Mouse (Mus musculus): Measurements from ENCODE around the gene Ice1. TPM values are rescaled to one million over a fixed set of nuclear protein-coding genes. Genes with fewer than 3 reads are reported as not detected.

Ice1 gene
- polyA plus RNA-seq, 1 experiment from 2014 or later: 15.8 TPM

DNA sequence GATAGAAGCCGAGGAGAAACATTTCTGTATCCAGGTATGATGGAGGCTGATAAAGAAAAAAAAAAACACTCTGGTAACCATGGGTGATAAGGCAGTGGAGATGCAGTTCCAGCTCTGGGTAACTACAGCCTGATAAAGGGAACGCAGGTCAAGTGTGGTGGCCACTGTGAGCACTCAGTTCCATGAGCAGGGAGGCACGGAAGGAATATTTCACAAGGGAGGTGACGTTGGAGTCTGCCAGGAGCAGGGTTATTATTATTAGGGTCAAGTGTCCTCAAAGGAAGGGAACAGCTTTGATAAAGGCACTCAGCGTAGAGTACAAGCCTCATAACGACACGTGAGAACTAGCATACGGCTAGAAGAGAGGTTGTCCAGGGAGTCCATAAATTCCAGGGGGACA lies 18.9 kb upstream of the Ice1 start:
- no peak for ATAC-seq (ENCODE audit: insufficient read depth, low FRiP score, low read depth)
- Histone ChIP-seq H3K9ac (no peak overlapping the region), H3K9me3 (no peaks in the 10 kb centered on the region), H3K36me3 (no peaks in the 10 kb centered on the region), H3K4me2 (no peak overlapping the region), H3K27me3 (replicated peaks) (no peaks in the 10 kb centered on the region), H3K4me3 (replicated peaks) (no peak overlapping the region), H3K4me1 (no peaks in the 10 kb centered on the region; the same call in 1 of the 2 replicates), H3K27ac (no peak overlapping the region)
- 53% methylated on average over 8 of the region's 8 CpGs for WGBS

DNA sequence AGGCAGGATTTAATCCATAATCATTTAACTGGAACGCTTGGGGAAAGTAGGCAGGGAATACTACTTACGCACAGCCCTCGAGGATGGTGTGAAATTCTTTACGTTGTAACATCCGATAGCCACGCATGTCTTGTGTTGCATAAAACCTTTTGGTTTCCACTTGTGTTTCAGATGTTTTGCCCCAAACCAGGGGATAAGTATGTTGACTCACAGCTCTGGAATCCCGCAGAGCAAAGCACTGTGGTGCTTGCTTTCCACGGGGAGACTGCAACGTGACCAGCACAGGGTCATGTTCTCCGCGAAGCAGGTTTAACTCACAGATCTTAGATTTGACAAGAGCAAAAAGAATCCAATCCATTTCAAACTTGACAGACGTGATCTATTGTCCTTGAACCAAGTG lies 18.1 kb upstream of the Ice1 start:
- Histone ChIP-seq H3K36me3 (no peaks in the 10 kb centered on the region), H3K4me3 (replicated peaks) (no peak overlapping the region), H3K27me3 (replicated peaks) (no peaks in the 10 kb centered on the region), H3K4me1 (no peaks in the 10 kb centered on the region; the same call in 1 of the 2 replicates), H3K9me3 (no peaks in the 10 kb centered on the region), H3K4me2 (no peak overlapping the region), H3K9ac (no peak overlapping the region), H3K27ac (no peak overlapping the region)
- no peak for ATAC-seq (ENCODE audit: insufficient read depth, low FRiP score, low read depth)
- 59% methylated on average over 12 of the region's 12 CpGs for WGBS

DNA sequence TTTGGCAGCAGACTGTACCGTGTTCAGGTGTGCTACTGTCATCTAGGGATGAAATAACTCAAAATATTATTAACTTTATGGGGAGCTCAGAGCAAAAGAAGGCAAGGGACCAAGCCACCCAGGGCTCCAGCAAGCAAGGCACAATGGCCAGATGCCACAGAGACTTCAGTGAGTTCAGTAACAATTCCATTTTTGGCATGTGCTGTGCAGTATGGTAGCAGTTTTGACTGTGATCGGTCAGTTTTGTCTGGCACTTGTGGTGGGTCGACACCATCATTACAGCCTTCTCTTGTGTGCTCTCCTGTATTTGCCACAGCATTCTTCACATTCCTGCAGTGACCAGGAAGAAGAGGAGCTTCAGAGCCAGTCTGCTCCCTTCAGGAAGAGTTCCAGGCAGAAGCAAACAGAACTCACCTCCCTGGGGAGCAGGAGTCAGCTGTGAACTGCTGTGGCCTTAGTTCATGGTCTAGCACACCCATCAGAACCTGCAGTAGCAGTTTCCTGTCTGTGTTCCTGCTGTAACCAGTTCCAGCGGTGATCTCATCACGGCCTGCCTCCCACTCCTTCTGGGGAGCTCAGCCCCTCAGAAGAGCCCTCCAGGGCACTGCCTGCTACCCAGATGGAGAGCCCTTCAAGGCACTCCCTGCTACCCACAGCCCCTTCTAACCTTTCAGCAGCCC lies 16.8 kb upstream of the Ice1 start:
- H3K4me3 ChIP-seq (replicated peaks): no peak overlapping the region
- peak overlapping the region; percentile 40; the same call in 1 of the 2 replicates for H3K27ac ChIP-seq
- H3K9ac ChIP-seq: no peak overlapping the region
- no peak overlapping the region for H3K4me2 ChIP-seq
- H3K27me3 ChIP-seq (replicated peaks): no peaks in the 10 kb centered on the region
- H3K36me3 ChIP-seq: no peaks in the 10 kb centered on the region
- no peaks in the 10 kb centered on the region for H3K9me3 ChIP-seq
- peak; percentile 44; the same call in 1 of the 2 replicates for ATAC-seq (ENCODE audit: insufficient read depth, low FRiP score, low read depth)
- no peaks in the 10 kb centered on the region; the same call in 1 of the 2 replicates for H3K4me1 ChIP-seq
- 43% methylated on average over 5 of the region's 5 CpGs for WGBS

DNA sequence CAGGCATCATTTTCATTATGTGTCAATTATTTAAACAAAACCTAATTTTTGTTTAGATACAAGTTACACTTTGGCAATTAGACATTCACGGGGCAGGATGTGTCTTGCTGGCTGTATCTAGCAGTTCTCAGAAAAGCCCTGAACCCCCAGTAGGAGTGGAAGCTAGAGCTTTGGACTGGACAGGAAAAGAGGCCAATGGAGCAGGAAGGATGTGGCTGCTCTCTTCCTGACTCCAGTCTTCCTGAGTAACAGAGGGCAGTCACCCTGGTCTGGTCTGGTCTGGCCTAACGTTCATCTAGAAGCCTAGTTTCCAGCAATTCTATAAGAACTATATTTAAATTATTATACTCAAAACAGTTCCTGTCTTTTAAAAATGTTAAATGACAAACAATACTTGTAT lies 16.0 kb upstream of the Ice1 start:
- Histone ChIP-seq H3K36me3 (no peaks in the 10 kb centered on the region), H3K27me3 (replicated peaks) (no peaks in the 10 kb centered on the region), H3K4me2 (no peak overlapping the region), H3K4me1 (no peaks in the 10 kb centered on the region; the same call in 1 of the 2 replicates), H3K9ac (no peak overlapping the region), H3K27ac (no peak overlapping the region), H3K4me3 (replicated peaks) (no peak overlapping the region), H3K9me3 (no peaks in the 10 kb centered on the region)
- no peak for ATAC-seq (ENCODE audit: insufficient read depth, low FRiP score, low read depth)
- WGBS: 59% methylated on average over 2 of the region's 2 CpGs

DNA sequence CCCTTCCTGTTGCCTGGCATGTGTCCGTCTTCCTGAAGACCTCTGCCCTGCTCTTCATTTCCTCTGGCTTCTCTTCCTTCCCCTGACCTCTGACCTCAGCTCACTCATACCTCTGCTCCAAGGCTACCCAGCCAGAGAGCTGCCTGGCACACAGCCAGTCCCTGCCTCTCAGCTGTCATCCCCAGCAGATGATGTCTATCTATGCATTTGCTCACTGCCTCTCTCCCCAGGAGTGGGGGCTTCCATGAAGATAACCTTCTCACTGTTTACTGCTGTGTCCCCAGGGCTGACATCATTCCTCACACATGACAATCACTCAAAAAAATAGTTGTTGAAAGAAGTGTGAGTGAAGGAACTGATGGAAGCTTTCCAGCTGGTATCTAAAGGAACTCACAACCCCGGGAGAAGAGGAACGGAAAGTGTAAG lies 12.6 kb upstream of the Ice1 start:
- no peaks in the 10 kb centered on the region; the same call in 1 of the 2 replicates for H3K4me1 ChIP-seq
- no peak overlapping the region for H3K4me3 ChIP-seq (replicated peaks)
- H3K4me2 ChIP-seq: no peak overlapping the region
- WGBS: 42% methylated on average over 3 of the region's 3 CpGs
- no peak overlapping the region for H3K27ac ChIP-seq
- no peak for ATAC-seq (ENCODE audit: insufficient read depth, low FRiP score, low read depth)
- no peak overlapping the region for H3K9ac ChIP-seq
- no peaks in the 10 kb centered on the region for H3K36me3 ChIP-seq
- H3K27me3 ChIP-seq (replicated peaks): no peaks in the 10 kb centered on the region
- no peaks in the 10 kb centered on the region for H3K9me3 ChIP-seq

DNA sequence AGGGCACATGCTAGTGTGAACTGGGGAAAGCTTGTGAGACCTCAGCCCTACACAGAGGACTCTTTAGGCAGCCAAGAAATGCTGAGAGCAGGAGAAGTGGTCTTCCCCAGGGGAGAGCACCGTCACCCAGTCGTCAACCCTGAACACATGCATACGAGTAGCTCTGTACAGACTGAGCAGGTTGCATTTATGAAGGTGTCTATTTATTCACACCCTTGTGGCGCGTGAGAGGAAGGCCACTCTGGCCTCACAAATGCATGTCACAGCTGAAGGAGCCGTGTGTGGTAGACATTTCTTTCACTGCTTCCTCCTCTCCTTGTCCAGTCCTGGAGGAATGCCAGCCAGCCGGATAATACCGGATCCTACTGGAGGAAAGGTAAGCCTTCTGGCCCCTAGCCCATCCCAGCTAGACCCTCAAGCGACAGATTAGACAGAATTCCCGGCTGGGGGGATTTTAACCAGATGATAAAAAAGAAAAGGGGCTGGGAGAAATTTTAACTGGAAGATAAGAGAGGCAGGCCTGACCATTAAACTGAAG lies 8.6 kb upstream of the Ice1 start:
- no peak overlapping the region for H3K27ac ChIP-seq
- peak; percentile 51 for ATAC-seq (ENCODE audit: insufficient read depth, low FRiP score, low read depth)

DNA sequence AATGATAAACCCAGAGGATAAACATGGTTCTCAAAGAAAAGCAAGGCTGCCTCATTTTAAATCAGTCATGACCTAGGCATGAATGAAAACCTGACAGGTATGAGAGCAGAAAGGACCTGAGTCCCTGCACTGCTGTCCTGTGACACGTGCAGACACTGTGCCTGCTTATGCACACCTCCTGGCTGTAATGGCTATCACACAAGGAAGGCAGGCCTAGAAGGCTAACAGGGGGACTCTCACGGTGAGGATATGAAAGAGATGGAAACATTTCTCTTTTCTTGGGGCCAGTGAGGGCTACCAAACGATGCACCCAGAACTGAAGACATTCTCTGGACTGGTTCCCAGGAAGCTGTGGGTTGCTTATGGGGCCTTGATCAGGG lies 6.6 kb upstream of the Ice1 start:
- Histone ChIP-seq H3K9me3 (no peaks in the 10 kb centered on the region), H3K9ac (no peak overlapping the region), H3K27ac (no peak overlapping the region), H3K4me3 (replicated peaks) (no peak overlapping the region), H3K4me1 (no peaks in the 10 kb centered on the region), H3K27me3 (replicated peaks) (no peaks in the 10 kb centered on the region), H3K36me3 (no peaks in the 10 kb centered on the region), H3K4me2 (no peak overlapping the region)
- 49% methylated on average over 3 of the region's 3 CpGs for WGBS
- ATAC-seq (ENCODE audit: insufficient read depth, low FRiP score, low read depth): no peak

More for the DNA sequence above, 8.6 kb upstream of the Ice1 start:
- no peak overlapping the region for H3K9ac ChIP-seq
- no peak overlapping the region for H3K4me3 ChIP-seq (replicated peaks)
- H3K4me1 ChIP-seq: no peaks in the 10 kb centered on the region
- H3K36me3 ChIP-seq: no peaks in the 10 kb centered on the region
- WGBS: 51% methylated on average over 10 of the region's 10 CpGs
- no peaks in the 10 kb centered on the region for H3K27me3 ChIP-seq (replicated peaks)
- H3K4me2 ChIP-seq: no peak overlapping the region
- no peaks in the 10 kb centered on the region for H3K9me3 ChIP-seq

DNA sequence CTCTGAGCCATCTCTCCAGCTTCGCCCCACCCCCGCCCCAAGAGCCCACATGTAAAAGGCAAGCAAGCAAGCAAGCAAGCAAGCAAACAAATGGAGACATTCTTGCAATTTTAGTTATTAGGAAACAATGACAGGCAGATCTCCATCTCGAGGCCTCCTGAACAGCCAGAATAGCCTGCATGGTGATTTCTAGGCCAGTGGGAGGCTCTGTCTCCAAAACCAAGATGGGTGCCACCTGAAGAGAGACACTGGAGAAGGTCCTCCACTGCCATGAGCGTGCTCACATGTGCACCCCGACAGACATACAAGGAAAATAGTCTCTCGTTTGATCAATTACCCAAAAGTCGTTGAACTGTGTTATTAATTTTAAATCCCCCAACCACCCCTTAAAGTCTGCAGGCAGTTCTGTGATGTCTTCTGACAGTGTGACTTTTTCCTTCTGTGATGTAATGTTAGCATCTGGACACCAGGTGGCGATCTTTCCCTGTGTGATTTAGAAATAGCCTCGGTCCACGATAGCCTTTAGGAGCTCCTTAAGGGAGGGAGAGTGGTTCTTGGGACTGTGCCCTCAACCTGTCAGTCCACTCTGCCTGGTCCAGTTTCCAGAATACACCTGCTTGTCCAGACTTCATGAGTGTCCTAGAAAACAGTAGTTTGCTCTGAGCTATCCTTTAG lies 6.1 kb upstream of the Ice1 start:
- no peaks in the 10 kb centered on the region for H3K27me3 ChIP-seq (replicated peaks)

DNA sequence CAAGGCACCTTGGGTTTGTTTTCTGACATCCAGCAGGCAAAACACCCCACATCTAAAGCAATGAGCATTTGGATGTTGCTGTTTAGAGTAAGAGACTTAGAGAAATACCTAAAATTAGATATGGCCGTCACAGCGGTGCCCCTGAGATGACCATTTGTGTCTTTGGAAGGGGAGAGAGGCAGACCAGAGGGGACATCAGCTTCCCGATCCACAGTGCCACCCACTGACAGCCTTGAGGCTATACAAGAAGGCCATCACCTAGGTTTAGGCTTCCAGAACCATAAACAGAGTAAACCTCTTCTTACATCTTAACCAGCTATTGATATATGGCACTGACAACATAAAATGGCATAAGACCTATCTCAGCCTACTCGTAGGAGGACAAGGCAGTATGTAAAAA lies 4.5 kb upstream of the Ice1 start:
- Histone ChIP-seq H3K9me3 (no peaks in the 10 kb centered on the region), H3K4me3 (replicated peaks) (no peak overlapping the region), H3K4me2 (no peak overlapping the region), H3K4me1 (no peaks in the 10 kb centered on the region), H3K9ac (no peak overlapping the region), H3K36me3 (no peaks in the 10 kb centered on the region), H3K27me3 (replicated peaks) (no peaks in the 10 kb centered on the region), H3K27ac (no peak overlapping the region)
- no peak for ATAC-seq (ENCODE audit: insufficient read depth, low FRiP score, low read depth)
- 72% methylated on average over 4 of the region's 4 CpGs for WGBS

More for the DNA sequence above, 6.1 kb upstream of the Ice1 start:
- Histone ChIP-seq H3K4me3 (replicated peaks) (no peak overlapping the region), H3K4me1 (no peaks in the 10 kb centered on the region), H3K9me3 (no peaks in the 10 kb centered on the region), H3K9ac (no peak overlapping the region), H3K36me3 (no peaks in the 10 kb centered on the region), H3K27ac (no peak overlapping the region), H3K4me2 (no peak overlapping the region)
- no peak for ATAC-seq (ENCODE audit: insufficient read depth, low FRiP score, low read depth)
- 15% methylated on average over 10 of the region's 10 CpGs for WGBS

DNA sequence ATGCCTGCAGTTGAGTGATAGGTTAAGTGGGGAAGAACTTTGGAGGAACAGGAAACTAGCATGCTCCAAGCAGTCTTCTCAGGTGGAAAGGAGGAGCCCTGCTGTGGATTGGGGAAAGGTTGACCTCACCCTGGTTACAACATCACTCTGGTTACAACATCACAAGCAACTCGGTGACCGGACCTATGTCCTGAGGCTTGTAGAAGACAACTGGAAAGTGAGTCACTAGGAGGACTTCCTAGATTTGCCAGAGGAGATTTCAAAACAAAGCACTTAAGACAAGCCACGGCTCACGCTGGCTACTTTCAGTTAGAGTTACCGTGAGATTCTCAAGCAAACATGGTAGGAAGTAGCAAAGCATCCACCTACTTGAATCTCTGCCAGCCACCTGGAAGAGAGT lies 3.9 kb upstream of the Ice1 start:
- Histone ChIP-seq H3K27ac (no peak overlapping the region), H3K36me3 (no peaks in the 10 kb centered on the region), H3K9ac (no peak overlapping the region), H3K9me3 (no peaks in the 10 kb centered on the region), H3K4me3 (replicated peaks) (no peak overlapping the region), H3K4me2 (no peak overlapping the region), H3K4me1 (peaks cover 5% of the 10 kb centered on the region; the same call in 1 of the 2 replicates), H3K27me3 (replicated peaks) (no peaks in the 10 kb centered on the region)
- 65% methylated on average over 5 of the region's 5 CpGs for WGBS
- no peak for ATAC-seq (ENCODE audit: insufficient read depth, low FRiP score, low read depth)

DNA sequence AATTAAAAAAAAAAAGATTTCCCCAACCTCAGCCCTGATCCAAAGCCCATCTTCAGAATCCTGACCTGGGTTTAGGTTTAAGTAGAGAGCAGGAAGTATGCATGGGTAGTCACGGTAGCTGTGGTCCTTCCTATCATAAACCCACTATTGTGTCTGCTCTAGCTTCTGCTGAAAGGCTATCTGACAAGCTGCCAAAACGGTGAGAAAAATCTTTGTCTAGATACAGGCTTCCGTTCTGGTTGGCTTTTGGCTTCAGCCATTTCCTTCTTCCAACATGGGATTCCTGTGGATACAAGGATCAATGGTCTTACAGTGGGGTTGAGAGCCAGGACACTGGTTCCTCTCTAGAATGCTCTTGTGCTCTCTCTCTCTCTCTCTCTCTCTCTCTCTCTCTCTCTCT lies 2.2 kb upstream of the Ice1 start:
- Histone ChIP-seq H3K27ac (no peak overlapping the region), H3K27me3 (replicated peaks) (no peaks in the 10 kb centered on the region), H3K4me3 (replicated peaks) (no peak overlapping the region), H3K4me1 (peaks cover 19% of the 10 kb centered on the region), H3K4me2 (no peak overlapping the region), H3K36me3 (no peaks in the 10 kb centered on the region), H3K9ac (no peak overlapping the region), H3K9me3 (no peaks in the 10 kb centered on the region)
- WGBS: 70% methylated on average over 3 of the region's 3 CpGs
- ATAC-seq (ENCODE audit: insufficient read depth, low FRiP score, low read depth): no peak

DNA sequence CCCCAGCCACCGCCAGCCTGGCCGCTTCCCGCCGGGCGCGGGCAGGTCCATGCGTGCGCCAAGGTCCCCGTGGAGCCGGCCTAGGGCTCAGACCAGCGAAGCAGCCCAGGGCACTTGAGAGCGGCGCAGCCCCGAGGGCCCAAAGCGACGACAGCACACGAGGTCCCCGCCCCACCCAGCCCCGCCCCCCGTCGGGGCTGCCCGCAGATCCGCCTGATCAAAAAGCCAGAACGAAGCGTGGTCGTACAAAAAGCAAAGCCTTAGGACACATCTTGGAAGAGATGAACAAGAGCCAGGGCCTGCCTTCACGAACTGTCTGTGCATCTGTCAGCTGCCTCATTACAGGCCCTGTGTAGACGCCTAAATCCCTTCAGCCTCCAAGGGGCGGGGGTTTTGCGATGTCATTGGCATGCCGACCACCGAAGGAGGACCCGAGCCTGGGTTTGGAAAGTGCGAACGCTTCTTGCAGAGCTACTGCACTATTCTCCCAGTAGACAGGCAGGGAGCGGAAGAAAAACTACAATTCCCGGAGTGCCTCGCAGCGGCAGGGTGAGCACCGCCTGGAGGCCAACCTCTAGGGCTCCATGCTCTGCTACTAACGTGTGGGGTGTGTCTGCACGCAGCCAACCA lies 343 bp upstream of the Ice1 start:
- ATAC-seq (ENCODE audit: insufficient read depth, low FRiP score, low read depth): peak; percentile 93
- H3K27ac ChIP-seq: peak overlapping the region; percentile 95
- 0% methylated on average over 42 of the region's 42 CpGs for WGBS
- peak overlapping the region; percentile 97 for H3K4me3 ChIP-seq (replicated peaks)
- peak overlapping the region; percentile 73 for H3K4me2 ChIP-seq
- no peaks in the 10 kb centered on the region for H3K9me3 ChIP-seq
- H3K27me3 ChIP-seq (replicated peaks): no peaks in the 10 kb centered on the region
- H3K36me3 ChIP-seq: no peaks in the 10 kb centered on the region
- peaks cover 19% of the 10 kb centered on the region for H3K4me1 ChIP-seq
- H3K9ac ChIP-seq: peak overlapping the region; percentile 87

Measured in stomach, embryonic 15.5 days (tissue).